Mouse (Mus musculus): ENCODE data around the gene Cacna2d3.

- TF ChIP-seq CTCF (conservative IDR thresholded peaks at IDR 0.05 in 1 of 2, IDR thresholded peaks at IDR 0.05 in 1 of 2; ENCODE audit: low read depth in 2 of 2, low read length in 2 of 2) (no peak), MAFK (IDR thresholded peaks at IDR 0.05; ENCODE audit: insufficient replicate concordance, low read length) (no peak), ZKSCAN1 (IDR thresholded peaks at IDR 0.05; ENCODE audit: borderline replicate concordance, low read depth, low read length) (no peak), TCF12 (IDR thresholded peaks at IDR 0.05; ENCODE audit: low read depth, low read length) (no peak), EP300 (IDR thresholded peaks at IDR 0.05; ENCODE audit: low read length) (no peak), MEF2A (IDR thresholded peaks at IDR 0.05; ENCODE audit: borderline replicate concordance, low read depth, low read length) (no peak), SIN3A (IDR thresholded peaks at IDR 0.05; ENCODE audit: low read length) (no peak), IRF4 (IDR thresholded peaks at IDR 0.05; ENCODE audit: low read depth, low read length) (no peak)
Observed at GRCm38 (mm10) chr14:28886661-28887060, 835.0 kb downstream of the Cacna2d3 start.

Measured in CH12.LX (cell line).